Mouse (Mus musculus): ENCODE data around the gene Slc9c1.

- TF ChIP-seq POLR2A (IDR thresholded peaks at IDR 0.05; ENCODE audit: control insufficient read depth, low read depth, low read length) (no peak), CTCF (IDR thresholded peaks at IDR 0.05; ENCODE audit: control insufficient read depth, insufficient read depth, insufficient replicate concordance, low read depth, low read length) (no peak)
These were observed 80.8 kb downstream of the Slc9c1 start for GRCm38 (mm10) chr16:45615944-45616343.

All from testis, adult 2 months (tissue).